Mouse (Mus musculus): ENCODE results near the gene Hs3st3a1. TPM values are rescaled to one million over a fixed set of nuclear protein-coding genes. Genes with fewer than 3 reads are reported as not detected.
A peak's percentile ranks its signal among the peaks of the same experiment; 100 is the strongest.

Hs3st3a1 gene
- 2.0 and 2.6 TPM in 2 replicates for polyA plus RNA-seq (2015; fragmentation: Nextera tagmentation; extraction: Ambion mirVana)

GRCm38 (mm10) chr11:64434611-64435545, at the start of gene Hs3st3a1:
TSS of gene Hs3st3a1 (plus strand) at chr11:64435332.
- ATAC-seq (ENCODE audit: insufficient number of reproducible peaks, low FRiP score, low TSS enrichment, low read depth): peak; percentile 88
- H3K4me2 ChIP-seq: peak within 1 kb of the TSS; percentile 98
- H3K4me1 ChIP-seq: peaks cover 23% of the 10 kb centered on the region
- under 1% methylated on average over 35 of the region's 36 CpGs for WGBS
- peak within 1 kb of the TSS; percentile 63 for H3K4me3 ChIP-seq
- no peaks in the 10 kb centered on the region for H3K9me3 ChIP-seq
- peaks cover 9% of the 10 kb centered on the region for H3K27me3 ChIP-seq
- H3K9ac ChIP-seq: peak within 1 kb of the TSS; percentile 78
- H3K36me3 ChIP-seq: no peaks in the 10 kb centered on the region
- peak within 1 kb of the TSS; percentile 87 for H3K27ac ChIP-seq

GRCm38 (mm10) chr11:64386333-64386732, 48.8 kb upstream of the Hs3st3a1 start:
- no peaks in the 10 kb centered on the region for H3K4me1 ChIP-seq
- H3K9me3 ChIP-seq: no peaks in the 10 kb centered on the region
- H3K27me3 ChIP-seq: no peaks in the 10 kb centered on the region
- WGBS: 93% methylated on average over 4 of the region's 4 CpGs
- no peak for ATAC-seq (ENCODE audit: insufficient number of reproducible peaks, low FRiP score, low TSS enrichment, low read depth)
- H3K4me3 ChIP-seq: no peak overlapping the region
- H3K36me3 ChIP-seq: no peaks in the 10 kb centered on the region
- H3K4me2 ChIP-seq: no peak overlapping the region
- no peak overlapping the region for H3K9ac ChIP-seq
- H3K27ac ChIP-seq: no peak overlapping the region

- Histone ChIP-seq H3K36me3 (no peaks in the 10 kb centered on the region), H3K4me3 (no peak overlapping the region), H3K27ac (no peak overlapping the region), H3K4me2 (no peak overlapping the region; the same call in 1 of the 2 replicates), H3K9me3 (no peaks in the 10 kb centered on the region), H3K4me1 (peaks cover 6% of the 10 kb centered on the region; the same call in 1 of the 2 replicates), H3K9ac (no peak overlapping the region), H3K27me3 (0 out of 2 replicates have a peak, but pooled peaks cover 7% of the 10 kb centered on the region)
- 18% methylated on average over 7 of the region's 7 CpGs for WGBS
- ATAC-seq (ENCODE audit: insufficient number of reproducible peaks, low FRiP score, low TSS enrichment, low read depth): no peak
Measured at GRCm38 (mm10) chr11:64396331-64396881, 38.7 kb upstream of the Hs3st3a1 start.

- Histone ChIP-seq H3K27me3 (0 out of 2 replicates have a peak, but pooled peaks cover 7% of the 10 kb centered on the region), H3K4me1 (peaks cover 6% of the 10 kb centered on the region; the same call in 1 of the 2 replicates), H3K9ac (no peak overlapping the region), H3K36me3 (no peaks in the 10 kb centered on the region), H3K4me2 (no peak overlapping the region), H3K27ac (no peak overlapping the region), H3K9me3 (no peaks in the 10 kb centered on the region), H3K4me3 (no peak overlapping the region)
- ATAC-seq (ENCODE audit: insufficient number of reproducible peaks, low FRiP score, low TSS enrichment, low read depth): no peak
- 66% methylated on average over 6 of the region's 6 CpGs for WGBS
Measured at GRCm38 (mm10) chr11:64396949-64397348, 38.2 kb upstream of the Hs3st3a1 start.

GRCm38 (mm10) chr11:64397612-64398011, 37.5 kb upstream of the Hs3st3a1 start:
- no peak overlapping the region for H3K4me3 ChIP-seq
- H3K9ac ChIP-seq: no peak overlapping the region
- no peak overlapping the region for H3K27ac ChIP-seq
- ATAC-seq (ENCODE audit: insufficient number of reproducible peaks, low FRiP score, low TSS enrichment, low read depth): no peak
- no peaks in the 10 kb centered on the region for H3K36me3 ChIP-seq
- peaks cover 6% of the 10 kb centered on the region; the same call in 1 of the 2 replicates for H3K4me1 ChIP-seq
- H3K4me2 ChIP-seq: no peak overlapping the region
- 86% methylated on average over 3 of the region's 3 CpGs for WGBS
- H3K27me3 ChIP-seq: 0 out of 2 replicates have a peak, but pooled peaks cover 7% of the 10 kb centered on the region
- no peaks in the 10 kb centered on the region for H3K9me3 ChIP-seq

GRCm38 (mm10) chr11:64400534-64401093, 34.5 kb upstream of the Hs3st3a1 start:
- H3K4me2 ChIP-seq: no peak overlapping the region
- no peak for ATAC-seq (ENCODE audit: insufficient number of reproducible peaks, low FRiP score, low TSS enrichment, low read depth)
- no peak overlapping the region for H3K27ac ChIP-seq
- H3K36me3 ChIP-seq: no peaks in the 10 kb centered on the region
- 67% methylated on average over 6 of the region's 6 CpGs for WGBS
- H3K27me3 ChIP-seq: 0 out of 2 replicates have a peak, but pooled peaks cover 7% of the 10 kb centered on the region
- H3K9me3 ChIP-seq: no peaks in the 10 kb centered on the region
- H3K4me3 ChIP-seq: no peak overlapping the region
- peaks cover 6% of the 10 kb centered on the region; the same call in 1 of the 2 replicates for H3K4me1 ChIP-seq
- no peak overlapping the region for H3K9ac ChIP-seq

GRCm38 (mm10) chr11:64418969-64419368, 16.2 kb upstream of the Hs3st3a1 start:
- WGBS: 41% methylated on average over 1 of the region's 1 CpGs
- ATAC-seq (ENCODE audit: insufficient number of reproducible peaks, low FRiP score, low TSS enrichment, low read depth): no peak
- H3K27ac ChIP-seq: no peak overlapping the region
- no peaks in the 10 kb centered on the region for H3K9me3 ChIP-seq
- no peak overlapping the region for H3K9ac ChIP-seq
- H3K4me1 ChIP-seq: no peaks in the 10 kb centered on the region
- H3K27me3 ChIP-seq: no peaks in the 10 kb centered on the region
- no peak overlapping the region for H3K4me2 ChIP-seq
- no peaks in the 10 kb centered on the region for H3K36me3 ChIP-seq
- H3K4me3 ChIP-seq: no peak overlapping the region

- peak overlapping the region; percentile 63 for H3K4me3 ChIP-seq
- WGBS: under 1% methylated on average over 80 of the region's 81 CpGs
- H3K27ac ChIP-seq: peak overlapping the region; percentile 87
- peaks cover 9% of the 10 kb centered on the region for H3K27me3 ChIP-seq
- peak overlapping the region; percentile 78 for H3K9ac ChIP-seq
- peaks cover 23% of the 10 kb centered on the region for H3K4me1 ChIP-seq
- H3K4me2 ChIP-seq: peak overlapping the region; percentile 98
- no peaks in the 10 kb centered on the region for H3K36me3 ChIP-seq
- ATAC-seq (ENCODE audit: insufficient number of reproducible peaks, low FRiP score, low TSS enrichment, low read depth): peak; percentile 64; the same call in 1 of the 2 replicates
- H3K9me3 ChIP-seq: no peaks in the 10 kb centered on the region
Measured at GRCm38 (mm10) chr11:64435546-64436411, 647 bp downstream of the Hs3st3a1 start.

GRCm38 (mm10) chr11:64436412-64436727, 1.2 kb downstream of the Hs3st3a1 start, which contains the start of gene F930015N05Rik:
TSS of gene F930015N05Rik (minus strand) at chr11:64436653.
- no peak for ATAC-seq (ENCODE audit: insufficient number of reproducible peaks, low FRiP score, low TSS enrichment, low read depth)
- Histone ChIP-seq H3K4me2 (peak within 1 kb of the TSS; percentile 98), H3K27ac (peak within 1 kb of the TSS; percentile 87), H3K27me3 (peaks cover 9% of the 10 kb centered on the region), H3K9me3 (no peaks in the 10 kb centered on the region), H3K9ac (peak within 1 kb of the TSS; percentile 78), H3K36me3 (no peaks in the 10 kb centered on the region), H3K4me3 (peak within 1 kb of the TSS; percentile 63), H3K4me1 (peaks cover 23% of the 10 kb centered on the region)
- under 1% methylated on average over 24 of the region's 24 CpGs for WGBS

- peak overlapping the region; percentile 78 for H3K9ac ChIP-seq
- peaks cover 23% of the 10 kb centered on the region for H3K4me1 ChIP-seq
- H3K27me3 ChIP-seq: peaks cover 9% of the 10 kb centered on the region
- H3K36me3 ChIP-seq: no peaks in the 10 kb centered on the region
- no peak for ATAC-seq (ENCODE audit: insufficient number of reproducible peaks, low FRiP score, low TSS enrichment, low read depth)
- peak overlapping the region; percentile 98 for H3K4me2 ChIP-seq
- H3K4me3 ChIP-seq: peak overlapping the region; percentile 63
- no peaks in the 10 kb centered on the region for H3K9me3 ChIP-seq
- H3K27ac ChIP-seq: no peak overlapping the region
- 19% methylated on average over 5 of the region's 5 CpGs for WGBS
Measured at GRCm38 (mm10) chr11:64436791-64437298, 1.7 kb downstream of the Hs3st3a1 start.

GRCm38 (mm10) chr11:64437721-64438120, 2.6 kb downstream of the Hs3st3a1 start:
- no peaks in the 10 kb centered on the region for H3K36me3 ChIP-seq
- H3K4me2 ChIP-seq: peak overlapping the region; percentile 30; the same call in 1 of the 2 replicates
- H3K9me3 ChIP-seq: no peaks in the 10 kb centered on the region
- WGBS: 53% methylated on average over 3 of the region's 3 CpGs
- no peak overlapping the region for H3K27ac ChIP-seq
- ATAC-seq (ENCODE audit: insufficient number of reproducible peaks, low FRiP score, low TSS enrichment, low read depth): no peak
- peak overlapping the region; percentile 16 for H3K4me3 ChIP-seq
- no peak overlapping the region for H3K9ac ChIP-seq
- peaks cover 28% of the 10 kb centered on the region for H3K4me1 ChIP-seq
- peaks cover 9% of the 10 kb centered on the region for H3K27me3 ChIP-seq

Data from limb, embryonic 15.5 days (tissue).